Mouse (Mus musculus) E14TG2a.4 (cell line): Measurements from ENCODE around the gene Atrx.

ENCODE experiments used
- CTCF ChIP-seq: conservative IDR thresholded peaks from 2 replicates; pipeline ENCODE4 v1.5.1; 2014; ENCODE audit warnings: low read length
- NANOG ChIP-seq: IDR thresholded peaks from 2 replicates; pipeline ENCODE4 v1.6.1; 2014; ENCODE audit warnings: borderline replicate concordance, low read length, mixed read lengths
- POU5F1 ChIP-seq: IDR thresholded peaks from 2 replicates; pipeline ENCODE4 v1.6.1; 2014; ENCODE audit warnings: low read length, borderline replicate concordance

DNA sequence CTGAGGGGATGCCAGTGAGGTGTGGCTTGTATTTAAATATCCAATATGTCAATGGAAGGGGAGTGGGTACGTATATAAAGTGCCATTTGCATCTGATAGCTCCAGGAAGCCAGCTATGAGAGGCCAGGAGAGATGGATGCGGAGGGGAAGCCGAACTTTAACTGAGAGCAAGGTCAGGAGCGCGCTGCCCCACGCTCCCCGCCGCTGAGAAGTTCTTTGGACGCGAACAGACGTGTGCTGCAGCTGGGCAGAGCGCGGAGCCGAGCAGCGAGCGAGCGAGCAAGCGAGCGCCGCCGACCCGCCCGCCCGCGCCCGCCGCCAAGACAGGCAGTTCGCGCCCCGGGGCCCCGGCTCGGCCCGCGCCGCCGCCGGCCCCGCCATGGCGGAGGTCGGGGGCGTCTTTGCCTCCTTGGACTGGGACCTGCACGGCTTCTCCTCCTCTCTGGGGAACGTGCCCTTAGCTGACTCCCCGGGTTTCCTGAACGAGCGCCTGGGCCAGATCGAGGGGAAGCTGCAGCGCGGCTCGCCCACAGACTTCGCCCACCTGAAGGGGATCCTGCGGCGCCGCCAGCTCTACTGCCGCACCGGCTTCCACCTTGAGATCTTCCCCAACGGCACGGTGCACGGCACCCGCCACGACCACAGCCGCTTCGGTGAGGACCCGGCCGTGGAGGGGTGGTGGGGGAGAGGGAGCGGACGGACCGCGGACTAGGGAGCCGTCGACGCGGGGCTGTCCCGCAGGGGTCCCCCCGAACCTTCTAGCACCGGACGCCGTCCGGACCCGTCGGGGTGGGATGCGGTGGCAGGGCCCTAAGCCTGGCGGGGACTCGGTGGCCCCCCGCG, 164.8 kb downstream of the Atrx start, which contains the start of gene Fgf16:
- no peak for TF ChIP-seq CTCF
- TF ChIP-seq NANOG: no peak
- TF ChIP-seq POU5F1: no peak
